Mouse (Mus musculus) left cerebral cortex, adult 2 months (tissue): ENCODE data around the gene Tnfsf11. TPM values are rescaled to one million over a fixed set of nuclear protein-coding genes. Genes with fewer than 3 reads are reported as not detected.

ENCODE experiments used
- DNase-seq, 2 experiments: peaks; one replicate each; pipeline ENCODE4 v3.0.0; 2021 to 2022; ENCODE audit warnings: low spot score in 2 of 2, mixed read lengths in 1 of 2; ENCODE audit errors: extremely low spot score in 1 of 2
- H3K27ac ChIP-seq: fragments of 200-600 bp; 2 replicates; pipeline ENCODE4 v1.8.1; 2022
- H3K4me3 ChIP-seq: fragments of 200-600 bp; 2 replicates; pipeline ENCODE4 v1.8.1; 2022
- CTCF ChIP-seq: fragments of 200-600 bp; IDR thresholded peaks from 2 replicates; pipeline ENCODE4 v1.8.1; 2022; ENCODE audit warnings: antibody characterized with exemption, mild to moderate bottlenecking, moderate library complexity
- intact Hi-C: fragments of 180-260 bp; cut with DNase I; formaldehyde crosslinking; loops from one replicate; pipeline ENCODE4 v1.15.1; 2025
- long read RNA-seq, 2 experiments: library from polyadenylated mRNA; stranded (forward); transcript quantifications; one replicate each; pipeline ENCODE4 v2.0.0; 2021; ENCODE audit warnings: borderline mapping rate in 2 of 2
- total RNA-seq, 2 experiments: library from RNA; stranded (reverse); gene quantifications; 2 replicates each; pipeline ENCODE4 v1.2.3; 2021

Tnfsf11 gene
- total RNA-seq: not detected
- long read RNA-seq, experiment 1: 0 reads
- long read RNA-seq, experiment 2: 0 reads

DNA sequence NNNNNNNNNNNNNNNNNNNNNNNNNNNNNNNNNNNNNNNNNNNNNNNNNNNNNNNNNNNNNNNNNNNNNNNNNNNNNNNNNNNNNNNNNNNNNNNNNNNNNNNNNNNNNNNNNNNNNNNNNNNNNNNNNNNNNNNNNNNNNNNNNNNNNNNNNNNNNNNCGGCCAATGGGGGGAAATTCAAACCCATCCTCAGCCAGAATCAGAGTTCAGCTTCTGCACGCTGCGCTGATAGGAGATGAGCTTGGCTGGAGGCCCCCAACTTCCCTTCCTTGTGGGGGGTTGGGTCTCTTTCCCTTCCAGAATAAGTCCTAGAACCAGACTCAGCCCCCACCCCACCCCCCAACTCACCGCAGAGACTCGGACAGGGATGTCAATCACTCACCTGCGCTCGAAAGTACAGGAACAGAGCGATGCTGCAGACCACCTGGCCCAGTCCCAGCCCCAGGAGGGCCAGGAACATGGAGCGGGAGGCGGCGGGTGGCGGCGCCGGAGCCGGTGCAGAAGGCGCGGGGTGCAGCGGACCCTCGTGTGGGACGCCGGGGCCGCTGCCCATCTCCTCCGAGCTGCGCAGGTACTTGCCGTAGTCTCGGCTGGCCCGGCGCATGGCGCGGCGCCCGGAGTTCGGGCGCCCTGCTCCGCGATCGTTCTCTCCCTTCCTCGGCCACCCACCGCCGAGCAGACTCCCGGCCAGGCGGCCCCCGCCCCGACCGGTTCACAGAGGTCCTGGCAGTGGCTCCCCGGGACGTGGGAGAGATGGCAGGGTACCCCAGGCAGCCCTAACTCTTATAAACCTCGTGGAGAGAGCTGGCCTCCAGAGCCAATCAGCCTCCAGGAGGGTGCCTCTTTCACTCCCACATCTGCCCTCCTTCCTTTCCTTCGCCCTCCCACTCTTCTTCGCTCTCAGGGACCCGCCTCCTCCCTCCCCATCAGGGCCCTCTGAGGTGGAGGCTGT, at the start of gene Tnfsf11:
Gene Tnfsf11 (minus strand): TSS at position 758 of the 952 bp plus-strand sequence.
- TF ChIP-seq CTCF: no peak
- intact Hi-C loops: no loop called here
- H3K4me3 ChIP-seq: peak within 1 kb of the TSS; percentile 45
- no peak for DNase-seq
- no peak within 1 kb of the TSS for H3K27ac ChIP-seq

DNA sequence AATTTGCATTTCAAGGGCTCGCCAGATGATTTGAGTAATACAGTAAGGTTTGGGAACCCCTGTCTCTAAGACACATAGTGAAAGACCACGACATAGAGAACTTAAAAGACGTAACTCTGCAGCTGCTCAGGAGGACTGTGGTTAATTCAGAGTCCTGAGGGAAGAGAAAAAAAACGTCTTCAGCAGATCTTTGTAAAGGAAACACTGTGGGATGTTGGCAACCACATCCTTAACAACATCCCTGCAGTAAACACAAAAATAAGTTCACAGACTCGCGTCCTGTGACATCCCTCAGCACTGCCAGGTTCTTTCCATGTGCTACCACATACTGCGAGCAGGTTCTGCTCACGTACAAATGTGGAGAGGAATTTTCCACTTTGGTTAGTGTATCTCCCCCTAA, 48.9 kb upstream of the Tnfsf11 start:
- intact Hi-C loops: no loop called here
- TF ChIP-seq CTCF: no peak
- DNase-seq: no peak
- Histone ChIP-seq H3K27ac (no peak overlapping the region), H3K4me3 (no peak overlapping the region)

DNA sequence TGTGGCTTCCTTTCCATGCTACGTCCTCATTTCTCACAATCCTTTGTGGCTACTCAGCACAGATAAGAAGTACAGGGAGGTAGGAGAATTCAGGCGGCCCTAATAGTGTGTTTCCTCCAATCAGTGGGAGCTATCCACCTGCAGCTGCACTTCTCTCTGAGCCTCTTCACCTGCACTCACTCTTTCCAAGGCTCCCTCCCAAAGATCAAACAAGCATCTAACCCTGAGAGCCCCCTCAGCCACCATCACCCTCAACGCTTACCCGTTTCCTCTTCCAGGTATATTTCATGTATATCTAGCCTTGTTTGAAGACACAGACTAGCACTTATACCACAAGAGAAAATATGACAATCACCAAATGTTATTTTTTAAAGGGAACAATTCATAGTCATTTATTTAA, 47.5 kb upstream of the Tnfsf11 start:
- no peak for TF ChIP-seq CTCF
- H3K27ac ChIP-seq: no peak overlapping the region
- no peak for DNase-seq
- intact Hi-C loops: no loop called here
- no peak overlapping the region for H3K4me3 ChIP-seq

DNA sequence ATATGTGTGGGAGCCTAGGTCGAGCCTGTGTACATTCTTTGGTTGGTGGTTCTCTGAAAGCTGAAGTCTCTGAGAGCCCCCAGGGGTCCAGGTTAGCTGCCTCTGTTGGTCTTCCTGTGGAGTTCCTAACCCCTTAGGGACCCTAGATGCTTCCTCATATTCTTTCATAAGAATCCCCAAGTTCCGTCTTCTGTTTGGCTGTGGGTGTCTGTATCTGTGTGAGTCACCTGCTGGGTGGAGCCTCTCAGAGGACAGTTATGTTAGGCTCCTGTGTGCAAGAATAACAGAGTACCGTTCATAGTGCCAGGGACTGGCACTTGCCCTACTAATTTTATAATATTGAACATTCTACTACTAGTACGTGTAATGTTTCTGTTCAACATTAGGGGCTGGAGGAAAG, 45.0 kb upstream of the Tnfsf11 start:
- Histone ChIP-seq H3K4me3 (no peak overlapping the region), H3K27ac (no peak overlapping the region)
- intact Hi-C loops: no loop called here
- no peak for DNase-seq
- no peak for TF ChIP-seq CTCF

DNA sequence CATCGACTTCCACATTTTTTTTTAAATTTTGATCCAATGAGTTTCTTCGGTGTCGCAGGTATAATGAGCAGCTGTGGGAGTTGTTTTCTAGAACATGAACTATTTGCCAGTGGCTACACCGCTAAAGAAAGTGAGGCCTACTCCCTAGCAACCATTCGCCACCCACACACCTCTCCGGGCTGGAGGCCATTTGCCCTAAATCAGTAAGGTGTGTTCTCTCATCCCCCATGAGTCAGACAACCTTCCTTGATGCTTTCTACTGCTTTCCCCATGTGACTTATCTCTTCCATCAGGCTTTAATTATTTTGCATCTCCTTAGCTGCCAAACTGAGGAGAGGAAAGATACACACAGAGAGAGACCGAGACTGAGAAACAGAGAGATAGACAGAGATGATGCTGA, 43.7 kb upstream of the Tnfsf11 start:
- no peak for TF ChIP-seq CTCF
- intact Hi-C loops: no loop called here
- no peak for DNase-seq
- Histone ChIP-seq H3K27ac (no peak overlapping the region), H3K4me3 (no peak overlapping the region)

DNA sequence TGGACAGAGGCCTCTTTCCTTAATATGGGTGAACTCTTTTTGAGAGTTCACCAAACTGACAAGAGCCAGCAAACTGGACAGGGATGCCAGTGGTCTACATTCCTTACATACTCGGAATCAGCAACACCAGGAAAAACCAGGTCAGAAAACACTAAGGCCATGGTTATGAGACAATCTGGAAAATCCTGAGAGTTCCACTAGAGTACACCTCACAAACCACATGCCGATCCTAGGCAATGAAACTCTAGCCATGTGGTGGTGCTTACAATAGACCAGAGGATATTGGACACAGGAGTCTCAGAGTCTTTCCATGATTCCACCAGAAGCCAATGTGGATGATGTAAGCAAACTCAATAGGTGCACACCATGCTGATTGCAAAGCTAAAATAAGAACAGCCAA, 39.9 kb upstream of the Tnfsf11 start:
- intact Hi-C loops: no loop called here
- TF ChIP-seq CTCF: no peak
- no peak for DNase-seq
- Histone ChIP-seq H3K27ac (no peak overlapping the region), H3K4me3 (no peak overlapping the region)

DNA sequence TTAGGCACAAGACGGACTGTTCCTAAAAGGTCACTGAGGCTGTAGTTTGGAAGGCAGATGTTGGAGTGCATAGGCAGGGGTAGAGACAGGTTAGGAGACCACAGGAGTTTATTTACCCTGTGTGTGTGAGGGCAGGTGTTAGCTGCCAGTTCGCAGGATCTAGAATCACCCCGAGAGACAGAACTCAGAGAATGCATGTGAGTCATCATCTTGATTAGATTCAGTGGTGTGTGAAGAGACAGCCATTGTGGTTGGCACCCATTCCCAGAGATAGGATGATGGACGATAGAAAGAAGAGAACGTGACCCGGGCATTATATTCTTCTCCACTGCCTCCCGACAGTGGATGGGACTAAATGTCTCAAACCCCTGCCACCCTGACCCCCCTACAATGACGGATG, 35.2 kb upstream of the Tnfsf11 start:
- intact Hi-C loops: no loop called here
- DNase-seq: no peak
- Histone ChIP-seq H3K4me3 (no peak overlapping the region), H3K27ac (no peak overlapping the region)
- TF ChIP-seq CTCF: no peak

DNA sequence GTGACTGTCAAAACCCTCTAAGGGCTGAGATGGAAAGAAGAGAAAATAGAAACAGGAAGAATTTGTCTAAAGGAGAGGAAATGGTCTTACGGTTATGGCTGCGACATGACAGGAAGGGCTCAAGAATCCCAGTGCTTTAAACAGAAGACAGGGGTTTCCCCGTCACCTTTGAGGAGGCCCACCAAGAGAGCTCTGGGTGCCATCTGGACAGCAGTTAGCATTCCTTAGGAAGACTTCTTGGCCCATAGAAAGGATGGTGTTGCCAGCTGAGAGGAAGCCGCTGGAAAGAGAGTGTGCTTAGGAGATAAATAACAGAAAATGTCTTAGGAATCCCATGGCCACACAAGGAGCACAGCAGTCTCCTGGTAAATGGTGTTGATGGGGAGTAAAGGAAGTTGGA, 34.3 kb upstream of the Tnfsf11 start:
- intact Hi-C loops: no loop called here
- TF ChIP-seq CTCF: no peak

DNA sequence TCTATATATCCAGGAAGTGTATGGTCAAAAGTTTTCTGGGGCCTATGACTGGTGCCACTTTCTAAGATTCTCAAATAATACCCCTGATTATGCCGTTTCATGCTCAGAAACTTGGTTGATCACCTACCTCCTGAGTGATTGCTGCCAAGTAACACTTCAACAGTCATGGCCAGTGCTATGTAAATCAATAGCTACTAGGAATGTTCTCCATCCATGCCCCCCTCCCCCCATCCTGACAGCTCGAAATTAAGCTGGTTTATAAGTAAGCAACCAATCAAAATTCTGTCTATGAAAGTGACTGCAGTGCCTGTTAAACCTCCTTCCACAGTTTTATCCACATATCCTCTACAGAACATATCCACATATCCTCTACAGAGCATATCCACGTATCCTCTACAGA, 25.5 kb upstream of the Tnfsf11 start:
- Histone ChIP-seq H3K4me3 (no peak overlapping the region), H3K27ac (no peak overlapping the region)
- no peak for DNase-seq
- intact Hi-C loops: no loop called here
- TF ChIP-seq CTCF: no peak

More for the DNA sequence above, 34.3 kb upstream of the Tnfsf11 start:
- H3K4me3 ChIP-seq: no peak overlapping the region
- no peak overlapping the region for H3K27ac ChIP-seq
- DNase-seq: no peak

DNA sequence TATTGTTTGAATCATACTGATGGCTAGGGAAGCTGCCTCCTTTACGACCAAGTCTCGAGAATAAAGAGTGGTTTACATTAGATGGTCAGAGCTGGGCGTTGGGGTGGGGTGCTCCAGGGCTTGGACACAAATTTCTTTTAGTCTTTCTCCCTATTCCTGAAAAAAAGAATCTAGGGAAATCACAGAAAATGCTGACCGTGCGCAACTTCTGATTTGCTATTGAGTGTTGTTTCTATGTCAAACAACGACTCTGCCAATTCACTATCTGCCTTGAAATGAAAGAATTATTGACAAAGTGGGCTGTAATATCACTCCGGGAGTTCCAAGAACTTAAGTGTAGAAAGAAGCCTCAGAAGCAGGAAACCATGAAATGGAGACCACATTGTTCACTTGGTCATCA, 23.5 kb upstream of the Tnfsf11 start:
- Histone ChIP-seq H3K4me3 (no peak overlapping the region), H3K27ac (no peak overlapping the region)
- no peak for TF ChIP-seq CTCF
- intact Hi-C loops: no loop called here
- DNase-seq: no peak

DNA sequence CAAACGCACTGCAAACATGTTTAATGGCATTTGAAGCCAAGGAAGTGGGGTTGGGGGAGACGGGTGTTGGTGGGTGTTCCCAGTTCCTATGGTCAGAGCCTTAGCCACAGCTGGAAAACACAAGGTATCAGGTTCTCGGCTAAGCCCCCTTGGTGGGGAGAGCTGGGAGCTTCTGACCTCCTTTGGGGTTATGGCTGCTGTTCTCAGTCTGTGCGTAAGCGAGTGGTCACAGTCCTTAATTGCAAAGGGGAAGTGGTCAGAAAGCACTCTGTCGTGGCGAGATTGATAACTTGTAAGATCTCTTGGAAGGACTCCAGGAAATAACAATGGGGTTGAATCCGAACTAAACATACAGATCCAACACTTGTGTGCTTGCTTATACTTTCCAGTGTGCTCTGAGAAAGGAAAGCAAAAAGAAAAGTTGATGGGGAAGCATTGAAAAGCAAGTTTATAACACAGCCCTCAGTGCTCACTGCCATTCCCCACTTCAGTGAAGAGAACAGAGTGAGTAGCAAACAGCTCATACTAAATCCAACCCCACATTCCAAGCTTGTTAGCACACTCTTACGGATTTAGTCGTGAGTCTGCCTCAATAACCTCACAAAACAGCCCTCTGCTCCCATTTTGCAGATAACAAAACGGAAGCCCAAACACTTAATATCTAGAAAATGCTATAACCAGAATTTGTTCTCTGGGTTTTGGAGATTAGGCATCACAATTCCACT, 22.9 kb upstream of the Tnfsf11 start:
- TF ChIP-seq CTCF: no peak
- intact Hi-C loops: no loop called here
- no peak for DNase-seq
- Histone ChIP-seq H3K4me3 (no peak overlapping the region), H3K27ac (no peak overlapping the region)

DNA sequence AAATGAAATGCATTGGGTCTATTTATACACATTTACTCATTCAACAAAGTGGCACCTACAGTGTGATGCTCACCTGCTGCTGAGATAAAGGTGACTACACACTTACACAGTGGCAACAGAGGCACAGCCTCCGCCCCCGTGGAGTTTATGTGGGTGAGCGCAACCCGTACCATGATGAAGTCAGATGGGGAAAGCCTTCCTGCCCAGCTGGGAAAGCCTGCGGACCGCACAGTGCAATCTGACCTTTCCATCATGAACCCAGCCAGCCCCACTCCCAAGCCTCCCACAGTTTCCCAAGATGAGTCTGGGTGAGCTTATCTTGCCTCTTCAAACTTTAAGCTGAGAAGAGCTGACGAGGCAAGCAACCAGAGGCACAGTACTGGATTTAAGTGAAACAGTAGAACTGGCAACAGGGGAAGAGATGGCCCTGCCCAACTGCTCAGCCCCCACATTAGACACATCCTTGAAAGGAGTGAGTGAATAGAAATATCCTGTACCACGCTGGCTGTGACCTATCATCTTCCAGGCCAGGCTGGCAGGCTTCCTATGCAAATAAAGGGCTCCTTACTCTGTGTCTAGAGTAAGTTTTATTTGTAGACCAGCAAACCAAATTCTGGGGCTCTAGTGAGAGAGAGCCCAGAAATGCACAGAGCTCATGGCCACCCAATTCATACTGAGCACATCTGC, 22.1 kb upstream of the Tnfsf11 start:
- Histone ChIP-seq H3K4me3 (no peak overlapping the region), H3K27ac (no peak overlapping the region)
- TF ChIP-seq CTCF: no peak
- intact Hi-C loops: no loop called here
- no peak for DNase-seq
